Mouse (Mus musculus) mouse trophoblast stem cell (cell line): ENCODE results near the gene Hyou1.
"Not testable (repeated sequence)": the region's sequence is repeated elsewhere in the genome, so short reads cannot be mapped to it uniquely, and the experiment has no call there.

Experiments used
- in situ Hi-C, 2 experiments: fragments of 300-500 bp; cut with MseI, MboI; formaldehyde crosslinking; loops; 2 replicates in 1 of 2; 3 replicates in 1 of 2; pipeline ENCODE4 v1.15.1; 2025

Gene Hyou1

DNA sequence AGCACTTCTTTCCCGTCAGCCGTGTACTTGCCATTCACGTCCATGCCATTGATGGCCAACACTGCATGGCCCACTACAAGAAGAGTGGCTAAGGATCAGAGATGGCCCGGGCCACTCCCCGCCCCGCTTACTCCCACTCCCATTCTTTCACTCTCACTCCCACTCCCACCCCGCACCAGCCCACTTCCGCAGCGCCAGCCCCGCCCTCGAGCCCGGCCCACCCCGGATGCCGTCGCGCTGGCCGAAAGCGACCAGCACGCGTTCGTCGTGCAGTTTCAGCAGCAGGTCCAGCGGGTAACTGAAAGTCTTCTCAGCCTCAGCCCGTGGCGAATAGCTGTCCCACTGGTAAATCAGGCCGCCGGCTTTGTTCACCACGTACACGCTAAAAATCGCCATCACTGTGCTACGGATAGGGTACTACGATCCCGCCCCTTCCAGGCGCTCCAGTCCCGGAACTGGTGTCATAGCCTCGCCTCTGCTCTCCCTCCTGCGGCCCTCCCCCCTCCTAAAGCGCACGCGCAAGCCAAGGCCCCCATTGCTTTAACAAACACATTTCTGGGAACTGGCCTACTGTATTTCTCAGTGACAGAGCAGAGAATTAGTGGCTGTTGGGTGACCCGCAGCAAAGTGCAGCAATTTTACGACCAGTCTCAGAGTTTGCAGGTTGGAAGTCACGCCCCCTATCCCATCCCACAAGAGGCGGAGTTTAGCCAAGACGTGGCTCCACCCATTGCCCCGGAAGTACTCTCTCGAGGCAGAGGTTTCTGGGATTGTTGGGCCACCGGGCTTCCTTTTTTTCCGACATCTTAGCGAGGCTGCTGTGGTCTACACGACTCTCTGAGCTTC, 27.8 kb downstream of the Hyou1 start, which contains the start of the genes Rps25 and Trappc4:
TSS of gene Rps25 (plus strand) at position 234 of the 846 bp plus-strand sequence.
TSS of gene Trappc4 (minus strand) at position 695 of the 846 bp plus-strand sequence.
- in situ Hi-C loops: no loop called here

DNA sequence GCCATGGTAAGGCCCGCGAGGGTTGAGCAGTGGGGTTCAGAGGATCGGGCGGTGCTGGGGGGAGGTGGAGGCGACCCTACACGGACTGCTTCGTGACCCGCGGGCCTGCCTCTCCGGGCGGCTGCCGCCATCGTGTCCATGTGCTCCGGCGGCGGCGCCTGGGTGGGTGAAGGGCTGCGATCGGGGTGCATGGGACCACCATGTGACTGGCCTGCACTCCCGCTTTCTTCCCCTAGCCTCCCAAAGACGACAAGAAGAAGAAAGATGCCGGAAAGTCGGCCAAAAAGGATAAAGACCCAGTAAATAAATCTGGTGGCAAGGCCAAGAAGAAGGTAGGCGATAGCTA, 28.4 kb downstream of the Hyou1 start:
- in situ Hi-C loops: no loop called here

DNA sequence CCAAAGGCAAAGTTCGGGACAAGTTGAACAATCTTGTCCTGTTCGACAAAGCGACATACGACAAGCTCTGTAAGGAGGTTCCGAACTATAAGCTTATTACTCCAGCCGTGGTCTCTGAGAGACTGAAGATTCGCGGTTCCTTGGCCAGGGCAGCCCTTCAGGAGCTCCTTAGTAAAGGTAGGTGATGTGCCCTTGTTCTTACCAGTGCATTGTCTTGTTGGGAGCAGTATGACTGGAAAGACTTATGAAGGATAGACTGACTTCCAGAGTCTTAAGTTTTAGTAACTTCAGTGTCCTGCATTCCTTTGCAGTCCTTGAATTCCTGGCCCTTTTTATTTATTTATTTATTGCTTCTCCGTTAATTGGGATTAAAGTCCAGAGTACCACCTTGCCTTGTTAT, 29.4 kb downstream of the Hyou1 start:
- in situ Hi-C loops: not testable (repeated sequence)

DNA sequence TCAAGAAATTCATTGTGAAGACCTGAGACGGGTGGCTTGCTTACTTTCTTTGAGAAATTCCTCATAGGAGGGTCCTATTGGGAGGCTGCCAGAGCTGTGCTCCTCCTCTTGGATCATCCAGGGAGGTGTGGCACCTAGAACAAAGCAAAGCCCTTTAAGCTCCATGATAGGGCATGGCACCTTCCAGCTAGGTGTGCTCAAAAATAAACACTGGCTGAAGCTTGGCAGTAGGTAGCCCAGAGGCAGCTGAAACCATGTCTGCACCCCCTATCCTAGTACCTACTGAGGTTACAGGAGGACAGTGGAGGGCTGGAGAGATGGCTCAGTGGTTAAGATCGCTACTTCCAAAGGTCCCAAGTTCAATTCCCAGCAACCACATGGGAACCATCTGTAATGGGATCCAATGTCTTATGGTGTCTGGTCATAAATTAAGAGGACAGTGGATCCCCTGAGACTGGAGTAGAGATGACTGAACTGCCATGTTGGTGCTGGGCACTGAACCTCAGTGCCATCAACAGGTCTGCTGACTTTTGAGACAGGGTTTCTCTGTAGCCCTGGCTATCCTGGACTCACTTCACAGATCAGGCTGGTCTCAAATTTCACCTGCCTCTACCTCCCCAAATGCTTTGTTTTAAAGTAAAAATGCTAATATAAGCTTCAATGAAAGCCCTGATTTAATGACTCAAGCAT, 31.5 kb downstream of the Hyou1 start:
- in situ Hi-C loops: no loop called here

DNA sequence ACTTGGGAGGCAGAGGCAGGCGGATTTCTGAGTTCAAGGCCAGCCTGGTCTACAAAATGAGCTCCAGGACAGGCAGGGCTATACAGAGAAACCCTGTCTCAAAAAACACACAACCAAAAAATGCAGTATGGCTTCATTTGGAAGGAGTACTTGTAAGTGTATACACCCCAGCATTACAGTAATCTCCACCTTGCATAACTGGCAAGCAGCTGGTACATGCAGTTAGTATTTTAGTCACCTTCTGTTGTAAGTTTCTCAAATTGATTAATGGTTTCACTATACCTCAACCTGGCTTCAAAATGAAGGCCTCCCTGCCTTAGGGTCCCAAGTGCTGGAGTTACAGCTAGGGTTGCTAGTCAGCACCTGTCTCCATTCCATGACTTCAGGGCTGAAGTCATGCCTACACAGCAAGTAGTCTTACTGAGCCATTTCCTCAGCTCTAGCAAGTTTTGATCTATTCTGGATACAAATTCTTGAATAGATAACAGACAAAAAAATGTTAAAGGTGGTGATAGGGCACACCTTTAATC, 32.4 kb downstream of the Hyou1 start:
- in situ Hi-C loops: no loop called here

DNA sequence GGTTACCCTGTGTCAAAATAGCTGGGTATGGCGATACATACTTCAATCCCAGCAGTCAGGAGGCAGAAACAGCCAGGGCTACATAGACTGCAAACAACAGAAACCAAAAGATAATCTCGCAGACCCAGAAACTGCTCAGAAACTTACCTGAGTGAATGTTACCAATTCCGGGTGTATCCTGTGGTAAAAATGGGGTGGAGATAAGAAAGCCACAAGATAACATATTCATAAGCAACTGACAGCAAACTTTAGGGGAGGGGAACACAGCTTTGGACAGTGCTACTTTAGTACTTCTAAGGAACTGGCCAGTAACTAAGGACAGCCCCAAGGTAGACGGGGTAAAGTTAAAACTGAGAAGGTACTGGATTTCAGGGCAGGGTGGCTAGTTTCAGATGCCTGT, 33.0 kb downstream of the Hyou1 start:
- in situ Hi-C loops: no loop called here

DNA sequence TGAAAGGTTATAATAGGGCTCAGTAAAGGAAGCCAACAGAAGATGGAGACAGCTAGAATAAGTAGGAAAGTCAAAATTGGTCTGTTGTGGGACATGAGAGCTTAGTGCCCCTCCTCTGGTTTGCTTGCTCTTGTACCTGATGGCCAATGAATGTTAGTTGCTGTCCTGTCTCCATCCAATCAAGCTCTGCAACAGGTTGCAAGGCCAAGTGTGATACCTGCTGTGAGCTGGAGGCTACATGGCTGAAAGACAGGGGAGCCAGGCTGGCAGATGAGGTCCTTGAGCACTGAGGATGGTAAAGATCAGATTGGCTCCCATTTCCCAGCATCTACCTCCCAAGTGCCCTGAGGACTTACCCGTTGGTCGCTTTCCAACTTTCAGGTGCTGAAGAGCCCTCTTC, 33.5 kb downstream of the Hyou1 start:
- in situ Hi-C loops: no loop called here

DNA sequence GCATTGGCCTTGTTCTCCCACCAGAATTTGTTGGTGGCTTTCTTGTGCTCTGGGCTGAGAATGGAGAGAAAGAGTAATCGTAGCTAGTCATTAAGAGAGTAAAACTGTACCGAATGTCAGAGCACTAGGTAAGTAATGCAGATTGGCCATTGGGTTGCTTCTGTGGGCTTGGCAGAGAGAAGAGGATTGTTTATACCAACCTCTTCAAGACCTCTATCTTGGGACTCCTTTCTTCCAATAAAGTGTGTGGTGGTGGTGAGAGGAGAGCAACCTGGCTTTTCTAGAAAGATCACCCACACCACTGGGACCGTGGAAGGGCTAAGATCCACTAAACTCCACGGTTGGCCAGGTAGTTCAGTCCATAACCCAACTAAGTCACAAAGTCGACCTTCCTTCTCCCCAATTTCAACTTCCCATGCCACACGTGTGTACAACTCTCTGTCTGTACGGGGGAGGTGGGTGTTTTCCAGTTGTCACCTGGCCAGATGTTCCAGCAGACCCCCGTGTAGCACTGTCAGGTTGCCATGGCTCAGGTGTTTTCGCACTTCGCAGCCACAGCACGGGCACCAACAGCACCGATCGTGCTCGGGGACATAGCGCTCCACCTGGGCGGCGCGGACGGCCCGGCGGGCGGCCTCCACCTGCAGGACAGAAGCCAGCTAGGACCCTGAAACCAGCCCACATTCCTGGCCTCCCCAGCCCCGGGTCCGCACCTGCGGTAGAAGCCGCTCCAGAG, 38.0 kb downstream of the Hyou1 start:
- in situ Hi-C loops: no loop called here

DNA sequence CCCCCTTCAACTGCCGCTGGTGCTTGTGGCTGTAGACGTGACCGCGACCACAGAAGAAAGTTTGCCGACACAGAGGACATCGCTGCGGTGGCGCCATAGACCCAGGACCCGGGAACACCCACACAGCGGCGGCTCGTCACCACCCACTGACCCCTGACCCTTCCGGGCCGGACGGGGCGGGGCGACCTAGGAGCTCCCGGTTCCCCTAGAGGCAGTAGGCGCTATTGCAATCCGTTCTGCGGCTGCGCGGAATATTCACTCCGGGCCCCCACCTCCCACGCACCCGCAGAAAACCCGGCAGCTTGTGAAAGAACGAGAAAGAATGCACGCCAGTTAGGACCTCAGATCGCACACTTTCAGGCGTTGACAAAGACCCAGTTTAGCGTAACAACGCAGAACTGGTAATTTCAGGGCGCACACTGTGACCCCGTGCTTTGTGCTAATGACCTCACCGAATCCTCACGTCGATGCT, 38.6 kb downstream of the Hyou1 start:
- in situ Hi-C loops: no loop called here

DNA sequence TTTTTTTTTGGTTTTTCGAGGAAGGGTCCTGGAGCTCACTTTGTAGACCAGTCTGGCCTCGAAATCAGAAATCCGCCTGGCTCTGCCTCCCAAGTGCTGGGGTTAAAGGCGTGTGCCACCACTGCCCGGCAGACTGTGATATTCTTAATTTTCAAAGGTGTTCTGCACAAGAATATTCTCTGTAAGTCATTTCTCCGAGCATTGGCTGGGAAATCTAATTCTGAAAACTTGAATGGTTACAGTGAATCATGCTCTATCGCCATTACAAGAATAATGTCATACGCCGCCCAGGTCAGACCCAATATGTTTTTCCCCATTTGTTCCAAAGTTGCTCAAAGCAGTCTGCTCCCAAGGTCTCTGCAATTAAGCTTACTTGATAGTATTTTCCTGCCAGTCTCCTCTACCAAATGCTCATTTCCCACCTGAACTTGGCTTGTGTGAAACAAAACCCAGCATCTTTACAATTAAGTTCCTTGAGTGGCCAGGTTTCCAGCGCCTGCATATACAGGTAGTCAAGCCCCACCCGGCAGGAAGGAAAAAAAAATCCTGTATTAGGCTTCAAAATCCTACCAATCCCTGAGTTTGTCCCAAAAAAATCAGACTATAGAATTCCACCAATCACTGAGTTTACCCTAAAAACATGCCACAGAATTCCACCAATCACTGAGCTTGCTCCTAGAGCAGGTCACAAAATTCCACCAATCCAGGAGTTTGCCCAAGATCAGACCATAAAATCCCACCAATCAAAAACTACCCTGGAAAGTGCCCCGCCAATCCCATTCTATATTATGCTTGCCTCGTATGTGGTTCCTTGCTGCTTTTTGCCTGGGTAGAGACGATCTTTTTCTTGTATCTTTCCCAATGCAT, 39.5 kb downstream of the Hyou1 start, which contains the start of gene Ccdc84:
TSS of gene Ccdc84 (minus strand) at position 51 of the 867 bp plus-strand sequence.
- in situ Hi-C loops: no loop called here

DNA sequence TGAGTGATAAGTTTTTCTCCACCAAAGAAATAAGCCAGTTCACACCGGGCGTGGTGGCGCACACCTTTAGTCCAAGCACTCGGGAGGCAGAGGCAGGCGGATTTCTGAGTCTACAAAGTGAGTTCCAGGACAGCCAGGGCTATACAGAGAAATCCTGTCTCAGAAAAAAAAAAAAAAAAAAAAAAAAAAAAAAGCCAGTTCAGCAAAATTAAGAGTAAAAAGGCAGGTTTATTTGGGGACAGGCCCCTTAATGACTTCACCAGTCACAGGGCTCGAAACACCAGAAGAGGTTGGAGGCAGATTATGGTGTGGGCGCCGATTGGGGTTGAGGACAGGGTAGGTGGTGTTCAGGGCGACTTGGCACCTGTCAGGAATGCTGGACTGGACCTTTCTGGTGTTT, 40.4 kb downstream of the Hyou1 start:
- in situ Hi-C loops: not testable (repeated sequence)

DNA sequence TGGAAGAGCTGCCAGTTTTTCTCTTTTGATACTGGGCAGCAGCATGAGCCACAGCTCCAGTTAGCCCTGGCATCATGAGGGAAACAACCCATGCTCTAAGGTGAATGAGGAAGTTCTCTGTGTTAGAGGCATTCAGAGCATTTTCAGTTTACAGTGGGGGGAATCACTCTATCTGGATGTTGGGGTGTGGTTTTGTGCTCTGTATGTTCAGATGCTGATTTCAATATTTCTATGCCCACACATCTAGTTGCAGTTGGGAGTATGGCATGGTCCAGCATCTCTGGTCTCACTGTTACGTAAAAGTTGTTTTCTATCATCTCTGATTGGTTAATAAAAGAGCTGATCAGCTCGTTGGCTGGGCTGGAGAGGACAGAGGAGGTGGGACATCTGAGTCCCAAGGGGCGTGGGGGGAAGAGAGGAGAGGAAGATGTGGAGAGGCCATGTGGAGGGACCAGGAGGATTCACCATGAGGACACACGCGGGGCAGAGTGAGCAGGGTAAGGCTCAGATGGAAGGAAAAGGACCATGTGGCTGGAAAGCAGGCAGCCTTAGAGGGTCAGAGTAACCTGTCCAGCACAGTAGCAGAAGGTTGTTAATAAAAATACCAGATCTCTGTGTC, 41.1 kb downstream of the Hyou1 start:
- in situ Hi-C loops: no loop called here

DNA sequence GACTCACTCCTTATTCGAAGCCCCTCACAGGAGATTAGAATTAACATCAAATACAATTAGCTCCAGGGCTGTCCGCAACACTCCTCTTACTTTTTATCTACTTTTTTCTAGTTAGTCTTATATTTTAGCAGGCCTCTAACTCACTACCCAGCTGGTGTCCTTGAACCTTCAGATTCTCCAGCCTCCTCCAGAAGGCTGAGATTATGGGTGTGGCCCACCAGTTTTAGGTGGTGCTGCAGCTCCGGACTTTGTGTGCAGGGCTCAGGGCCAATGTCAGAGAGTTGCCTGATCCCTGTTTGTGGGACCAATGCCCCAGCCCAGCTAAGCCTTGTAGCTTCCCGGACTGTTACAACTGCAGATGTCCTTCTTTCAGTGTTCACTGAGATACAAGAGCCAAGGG, 44.3 kb downstream of the Hyou1 start:
- in situ Hi-C loops: no loop called here

DNA sequence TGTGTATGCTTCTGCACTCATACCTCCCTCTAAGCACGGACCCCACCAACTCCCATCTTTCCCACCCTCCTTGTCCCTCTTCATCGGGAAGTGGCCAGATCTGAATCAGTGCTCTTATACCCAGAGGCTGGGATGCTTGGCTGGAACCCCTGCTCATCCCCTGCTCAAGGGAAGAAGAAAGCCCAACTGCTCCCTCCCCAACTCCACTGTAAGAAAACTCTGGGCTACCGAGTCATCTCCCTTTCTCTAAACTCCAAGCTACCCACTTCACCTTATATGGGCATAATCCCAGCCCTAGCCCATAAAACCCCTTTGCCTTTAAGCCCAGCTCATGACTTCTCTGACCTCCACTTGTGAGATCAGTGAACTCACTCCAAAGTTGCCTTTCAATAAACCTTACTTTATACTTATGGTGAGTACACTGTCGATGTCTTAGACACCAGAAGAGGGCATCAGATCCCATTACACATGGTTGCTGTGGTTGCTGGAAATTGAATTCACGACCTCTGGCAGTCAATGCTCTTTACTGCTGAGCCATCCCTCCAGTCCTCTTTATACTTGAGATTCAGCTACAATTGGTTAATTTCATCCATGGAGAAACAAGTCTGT, 53.4 kb downstream of the Hyou1 start:
- in situ Hi-C loops: no loop called here

DNA sequence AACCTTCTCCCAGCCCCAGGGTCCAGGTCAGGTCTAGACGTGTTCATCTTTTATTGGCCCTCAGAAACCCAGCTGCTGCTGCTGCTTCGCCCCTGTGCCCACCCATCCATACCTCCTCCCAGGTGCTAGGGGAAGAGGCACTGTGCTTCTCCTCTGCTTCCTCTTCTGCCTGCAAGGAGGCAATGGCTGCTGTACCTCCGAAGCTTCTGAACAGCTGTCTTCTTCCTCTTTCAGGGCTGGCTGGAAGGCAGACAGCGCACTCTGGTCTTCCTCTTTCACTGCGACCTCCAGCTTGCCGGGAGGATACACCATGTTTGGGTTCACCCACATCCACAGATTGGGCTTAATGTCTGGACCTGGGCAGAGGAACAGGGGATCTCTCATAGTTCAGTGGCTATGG, 56.5 kb downstream of the Hyou1 start:
- in situ Hi-C loops: no loop called here

DNA sequence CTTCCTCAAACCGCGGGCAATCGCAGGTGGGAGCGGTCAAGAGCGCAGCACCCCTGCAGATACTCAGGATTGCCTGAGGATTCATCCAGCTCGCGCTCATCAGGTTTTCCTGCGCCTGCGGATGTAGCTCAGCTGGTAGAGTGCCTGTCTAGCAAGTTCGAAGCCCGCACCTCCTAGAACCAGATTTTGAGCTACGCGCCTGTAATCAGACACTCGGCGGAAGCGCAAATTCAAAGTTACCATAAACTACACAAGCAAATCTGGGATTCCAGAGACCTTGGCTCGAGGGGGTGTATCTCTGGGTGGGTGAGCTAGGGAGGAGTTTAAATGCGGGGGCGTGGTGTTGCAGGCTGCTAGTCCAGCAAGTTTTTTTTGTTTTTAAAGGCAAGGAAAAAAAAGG, 61.7 kb downstream of the Hyou1 start, which contains the start of gene Foxr1:
TSS of gene Foxr1 (minus strand) at position 176 of the 400 bp plus-strand sequence.
- in situ Hi-C loops: no loop called here
